Mouse (Mus musculus) frontal cortex, postnatal 10 days (tissue): ENCODE results near the gene 2310050C09Rik.
A peak's percentile ranks its signal among the peaks of the same experiment; 100 is the strongest.

ENCODE experiments used
- DNase-seq, 2 experiments: peaks; one replicate each; pipeline ENCODE4 v3.0.0; 2022; ENCODE audit warnings: low spot score in 2 of 2, mixed read lengths in 1 of 2

Gene 2310050C09Rik

DNA sequence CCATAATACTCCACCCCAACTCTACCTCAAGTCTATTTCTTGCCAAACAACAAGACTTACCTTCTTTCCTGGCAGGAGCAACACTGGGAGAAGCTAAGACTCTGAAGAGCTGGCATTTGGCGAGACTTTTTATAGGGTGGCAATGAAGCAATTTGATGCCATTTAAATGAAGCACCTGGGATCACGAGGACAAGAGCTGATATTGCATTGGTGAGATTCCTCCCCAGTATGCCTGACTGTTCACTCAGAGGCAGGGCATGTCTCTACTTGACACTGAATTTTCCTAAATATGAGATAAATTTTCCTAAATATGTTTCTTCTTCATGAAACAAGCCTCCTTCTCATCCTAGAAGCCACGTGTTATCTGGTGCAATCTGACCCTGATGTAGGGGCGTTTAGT, at the start of gene 2310050C09Rik:
Gene 2310050C09Rik, minus strand, starts transcription at position 101 of the 400 bp plus-strand sequence.
- no peak for DNase-seq

- no peak for DNase-seq
These were observed 37.6 kb upstream of the 2310050C09Rik start for GRCm38 (mm10) chr3:92907571-92907970.

DNA sequence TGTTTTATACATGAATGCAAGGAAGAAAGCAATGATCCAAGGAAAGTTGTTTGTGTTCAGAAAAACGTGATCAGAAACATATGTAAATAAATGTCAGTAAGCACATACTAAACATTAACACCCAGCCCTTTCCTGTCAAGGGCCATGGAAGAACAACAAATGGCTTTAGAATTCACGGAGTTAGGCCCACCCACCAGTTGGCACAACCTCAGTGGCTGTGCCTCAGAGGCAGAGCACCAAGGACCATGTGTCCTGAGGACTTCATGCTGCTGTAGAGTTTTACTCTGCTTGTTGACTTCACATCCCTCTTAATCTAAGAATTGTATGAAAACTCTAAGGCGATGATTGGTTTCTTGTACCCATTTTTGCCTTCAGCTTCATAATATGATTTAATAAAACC, 35.2 kb upstream of the 2310050C09Rik start:
- no peak for DNase-seq

DNA sequence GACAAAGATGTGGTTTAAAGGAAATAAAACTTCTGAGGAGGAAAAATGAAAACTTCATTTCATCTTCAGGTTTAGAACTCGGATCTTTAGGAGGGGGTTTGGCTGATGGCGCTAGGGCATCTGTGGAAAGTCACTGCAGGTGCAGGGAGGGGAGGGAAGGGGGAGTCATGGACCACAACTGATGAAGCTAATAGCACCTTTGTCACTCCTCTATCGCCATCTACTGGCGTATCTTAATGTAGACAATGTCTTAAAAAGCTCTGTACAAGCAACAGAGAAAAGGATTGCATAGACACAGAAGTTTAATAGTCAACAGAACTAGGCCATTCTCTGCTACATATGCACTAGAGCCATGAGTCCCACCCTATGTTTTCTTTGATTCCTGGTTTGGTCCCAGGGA, 33.6 kb upstream of the 2310050C09Rik start:
- no peak for DNase-seq

DNA sequence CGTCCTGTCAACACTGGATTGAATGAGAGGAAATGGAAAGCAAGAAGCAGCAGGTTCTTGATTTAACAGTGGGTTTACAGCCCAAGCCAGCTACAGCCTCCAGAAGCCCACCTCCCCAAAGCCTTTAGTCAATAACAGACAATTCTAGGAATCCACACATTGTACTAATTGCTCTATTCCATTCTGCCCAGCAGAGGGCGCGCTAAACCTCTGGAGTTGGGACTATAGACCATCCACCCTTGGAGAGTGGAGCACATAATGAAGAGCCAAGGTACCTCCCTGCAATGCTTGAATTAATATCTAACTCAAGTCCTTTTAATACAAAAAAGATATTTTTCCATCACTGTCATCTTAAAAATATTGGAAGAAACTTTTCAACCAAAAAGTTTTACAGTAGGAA, 33.0 kb upstream of the 2310050C09Rik start:
- DNase-seq: peak in 1 of 2 experiments; percentile 17

DNA sequence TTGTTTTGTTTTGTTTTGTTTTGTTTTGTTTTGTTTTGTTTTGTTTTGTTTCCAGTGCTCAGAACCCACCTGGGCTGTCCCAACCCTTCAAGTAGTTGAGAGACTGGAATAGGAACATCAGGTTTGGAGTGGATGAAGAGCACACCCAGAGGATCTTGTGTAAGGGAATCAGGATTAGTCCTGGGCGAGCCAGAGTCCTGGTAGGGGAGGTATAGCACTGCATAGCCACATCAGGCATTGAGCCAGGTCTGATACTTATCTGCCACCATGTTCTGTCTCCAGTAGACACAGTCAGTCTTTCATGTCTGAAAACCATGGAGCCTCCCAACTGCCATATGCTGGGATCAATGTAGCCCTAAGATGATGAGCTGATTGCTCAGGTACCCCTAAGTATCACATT, 24.5 kb upstream of the 2310050C09Rik start:
- DNase-seq: no peak

- no peak for DNase-seq
These were observed 24.0 kb upstream of the 2310050C09Rik start for GRCm38 (mm10) chr3:92894063-92894462.

- no peak for DNase-seq
These were observed 4.2 kb upstream of the 2310050C09Rik start for GRCm38 (mm10) chr3:92874180-92874579.

- no peak for DNase-seq
These were observed 18.8 kb downstream of the 2310050C09Rik start, which contains the start of gene Lce1l for GRCm38 (mm10) chr3:92851186-92851585. TSS of gene Lce1l (minus strand) at chr3:92851286.

GRCm38 (mm10) chr3:92827108-92827507, 42.9 kb downstream of the 2310050C09Rik start, which contains the start of gene Kprp:
TSS of gene Kprp (minus strand) at chr3:92827247.
- no peak for DNase-seq

DNA sequence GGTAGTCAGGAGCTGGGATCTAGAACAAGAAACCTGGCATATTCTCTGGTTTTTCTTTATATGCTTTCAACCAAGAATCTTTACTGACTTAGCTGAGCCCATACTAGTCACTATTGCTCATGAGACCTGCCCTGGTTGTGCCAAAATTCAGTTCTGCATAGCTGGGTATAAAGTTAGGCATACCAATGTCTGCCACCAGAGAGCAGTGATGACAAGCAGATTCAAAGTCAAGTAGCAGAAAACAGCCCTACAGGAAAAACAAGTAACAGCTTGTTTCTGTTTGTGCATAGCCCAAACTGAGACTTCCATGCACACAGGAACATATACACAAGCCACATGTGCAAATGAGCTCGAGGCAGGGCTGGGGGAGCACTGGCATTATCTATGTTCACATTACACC, 44.2 kb downstream of the 2310050C09Rik start:
- no peak for DNase-seq
